Mouse (Mus musculus): ENCODE measurements at regions not wholly inside any gene's neighbourhood (a gene's known extent, or its start where the extent isn't known, plus 50 kb on each side); places are given as distances from the start of the nearest gene placed in this dataset.

GRCm38 (mm10) chr8:34756916-34757315, 645.4 kb upstream of the Gm10131 start:
- WGBS = 98% methylated on average over 2 of the region's 2 CpGs
- Histone ChIP-seq H3K36me3 (ENCODE audit: control insufficient read depth, insufficient read depth) (no peaks in the 10 kb centered on the region), H3K4me2 (ENCODE audit: low read length) (no peak overlapping the region), H3K27ac (ENCODE audit: low read length) (no peak overlapping the region), H3K27me3 (replicated peaks; ENCODE audit: control insufficient read depth, insufficient read depth, low read length) (no peaks in the 10 kb centered on the region), H3K9me3 (ENCODE audit: control insufficient read depth, low read length) (no peaks in the 10 kb centered on the region), H3K4me3 (replicated peaks; ENCODE audit: low read length) (no peak overlapping the region), H3K9ac (replicated peaks; ENCODE audit: low read depth, low read length) (no peak overlapping the region), H3K4me1 (replicated peaks; ENCODE audit: control insufficient read depth, insufficient read depth, low read length) (0 out of 2 replicates have a peak, but pooled peaks cover 4% of the 10 kb centered on the region)
- ATAC-seq = no peak

GRCm38 (mm10) chr8:34756171-34756570, 644.6 kb upstream of the Gm10131 start:
- Histone ChIP-seq H3K36me3 (ENCODE audit: control insufficient read depth, insufficient read depth) (no peaks in the 10 kb centered on the region), H3K4me2 (ENCODE audit: low read length) (no peak overlapping the region), H3K9ac (replicated peaks; ENCODE audit: low read depth, low read length) (no peak overlapping the region), H3K9me3 (ENCODE audit: control insufficient read depth, low read length) (no peaks in the 10 kb centered on the region), H3K4me3 (replicated peaks; ENCODE audit: low read length) (no peak overlapping the region), H3K27me3 (replicated peaks; ENCODE audit: control insufficient read depth, insufficient read depth, low read length) (no peaks in the 10 kb centered on the region), H3K27ac (ENCODE audit: low read length) (no peak overlapping the region), H3K4me1 (replicated peaks; ENCODE audit: control insufficient read depth, insufficient read depth, low read length) (0 out of 2 replicates have a peak, but pooled peaks cover 2% of the 10 kb centered on the region)
- WGBS = 95% methylated on average over 4 of the region's 4 CpGs
- no peak for ATAC-seq

- Histone ChIP-seq H3K4me1 (replicated peaks; ENCODE audit: control insufficient read depth, insufficient read depth, low read length) (no peaks in the 10 kb centered on the region), H3K9me3 (ENCODE audit: control insufficient read depth, low read length) (no peaks in the 10 kb centered on the region), H3K4me2 (ENCODE audit: low read length) (no peak overlapping the region), H3K36me3 (ENCODE audit: control insufficient read depth, insufficient read depth) (no peaks in the 10 kb centered on the region), H3K27ac (ENCODE audit: low read length) (no peak overlapping the region), H3K4me3 (replicated peaks; ENCODE audit: low read length) (no peak overlapping the region), H3K27me3 (replicated peaks; ENCODE audit: control insufficient read depth, insufficient read depth, low read length) (no peaks in the 10 kb centered on the region), H3K9ac (replicated peaks; ENCODE audit: low read depth, low read length) (no peak overlapping the region)
- ATAC-seq = no peak
- 92% methylated on average over 4 of the region's 4 CpGs for WGBS
These were observed 643.9 kb upstream of the Gm10131 start for GRCm38 (mm10) chr8:34755480-34755879.

GRCm38 (mm10) chr8:34753046-34753445, 641.5 kb upstream of the Gm10131 start:
- Histone ChIP-seq H3K9me3 (ENCODE audit: control insufficient read depth, low read length) (no peaks in the 10 kb centered on the region), H3K27ac (ENCODE audit: low read length) (no peak overlapping the region), H3K4me2 (ENCODE audit: low read length) (no peak overlapping the region), H3K4me1 (replicated peaks; ENCODE audit: control insufficient read depth, insufficient read depth, low read length) (no peaks in the 10 kb centered on the region), H3K36me3 (ENCODE audit: control insufficient read depth, insufficient read depth) (no peaks in the 10 kb centered on the region), H3K9ac (replicated peaks; ENCODE audit: low read depth, low read length) (no peak overlapping the region), H3K27me3 (replicated peaks; ENCODE audit: control insufficient read depth, insufficient read depth, low read length) (no peaks in the 10 kb centered on the region), H3K4me3 (replicated peaks; ENCODE audit: low read length) (no peak overlapping the region)
- WGBS = 85% methylated on average over 10 of the region's 10 CpGs
- no peak for ATAC-seq

- no peaks in the 10 kb centered on the region for H3K9me3 ChIP-seq (ENCODE audit: control insufficient read depth, low read length)
These were observed 637.0 kb upstream of the Gm10131 start for GRCm38 (mm10) chr8:34748521-34748920.

GRCm38 (mm10) chr8:34745706-34746105, 634.2 kb upstream of the Gm10131 start:
- H3K9ac ChIP-seq (replicated peaks; ENCODE audit: low read depth, low read length) = no peak overlapping the region
- WGBS = 91% methylated on average over 7 of the region's 7 CpGs

More at GRCm38 (mm10) chr8:34748521-34748920, 637.0 kb upstream of the Gm10131 start:
- Histone ChIP-seq H3K9ac (replicated peaks; ENCODE audit: low read depth, low read length) (no peak overlapping the region), H3K4me2 (ENCODE audit: low read length) (no peak overlapping the region), H3K27ac (ENCODE audit: low read length) (no peak overlapping the region), H3K4me3 (replicated peaks; ENCODE audit: low read length) (no peak overlapping the region), H3K4me1 (replicated peaks; ENCODE audit: control insufficient read depth, insufficient read depth, low read length) (no peaks in the 10 kb centered on the region), H3K36me3 (ENCODE audit: control insufficient read depth, insufficient read depth) (no peaks in the 10 kb centered on the region), H3K27me3 (replicated peaks; ENCODE audit: control insufficient read depth, insufficient read depth, low read length) (no peaks in the 10 kb centered on the region)
- WGBS = 55% methylated on average over 8 of the region's 8 CpGs
- no peak for ATAC-seq

GRCm38 (mm10) chr8:34744682-34745081, 633.1 kb upstream of the Gm10131 start:
- Histone ChIP-seq H3K27me3 (replicated peaks; ENCODE audit: control insufficient read depth, insufficient read depth, low read length) (no peaks in the 10 kb centered on the region), H3K4me2 (ENCODE audit: low read length) (no peak overlapping the region), H3K4me1 (replicated peaks; ENCODE audit: control insufficient read depth, insufficient read depth, low read length) (0 out of 2 replicates have a peak, but pooled peaks cover 3% of the 10 kb centered on the region), H3K27ac (ENCODE audit: low read length) (no peak overlapping the region), H3K9me3 (ENCODE audit: control insufficient read depth, low read length) (no peaks in the 10 kb centered on the region), H3K9ac (replicated peaks; ENCODE audit: low read depth, low read length) (no peak overlapping the region), H3K4me3 (replicated peaks; ENCODE audit: low read length) (no peak overlapping the region), H3K36me3 (ENCODE audit: control insufficient read depth, insufficient read depth) (no peaks in the 10 kb centered on the region)
- ATAC-seq = no peak
- WGBS = 71% methylated on average over 4 of the region's 4 CpGs

More at GRCm38 (mm10) chr8:34745706-34746105, 634.2 kb upstream of the Gm10131 start:
- H3K4me3 ChIP-seq (replicated peaks; ENCODE audit: low read length) = no peak overlapping the region
- ATAC-seq = no peak
- no peak overlapping the region for H3K4me2 ChIP-seq (ENCODE audit: low read length)
- 0 out of 2 replicates have a peak, but pooled peaks cover 3% of the 10 kb centered on the region for H3K4me1 ChIP-seq (replicated peaks; ENCODE audit: control insufficient read depth, insufficient read depth, low read length)
- no peaks in the 10 kb centered on the region for H3K36me3 ChIP-seq (ENCODE audit: control insufficient read depth, insufficient read depth)
- no peak overlapping the region for H3K27ac ChIP-seq (ENCODE audit: low read length)
- no peaks in the 10 kb centered on the region for H3K9me3 ChIP-seq (ENCODE audit: control insufficient read depth, low read length)
- no peaks in the 10 kb centered on the region for H3K27me3 ChIP-seq (replicated peaks; ENCODE audit: control insufficient read depth, insufficient read depth, low read length)

GRCm38 (mm10) chr8:34744179-34744578, 632.6 kb upstream of the Gm10131 start:
- no peak for ATAC-seq
- H3K27ac ChIP-seq (ENCODE audit: low read length) = no peak overlapping the region
- no peaks in the 10 kb centered on the region for H3K9me3 ChIP-seq (ENCODE audit: control insufficient read depth, low read length)

GRCm38 (mm10) chr8:34743137-34743536, 631.6 kb upstream of the Gm10131 start:
- H3K9me3 ChIP-seq (ENCODE audit: control insufficient read depth, low read length) = no peaks in the 10 kb centered on the region
- H3K9ac ChIP-seq (replicated peaks; ENCODE audit: low read depth, low read length) = no peak overlapping the region
- 0 out of 2 replicates have a peak, but pooled peaks have one; percentile 26 for ATAC-seq
- H3K4me1 ChIP-seq (replicated peaks; ENCODE audit: control insufficient read depth, insufficient read depth, low read length) = 0 out of 2 replicates have a peak, but pooled peaks cover 3% of the 10 kb centered on the region
- no peak overlapping the region for H3K4me3 ChIP-seq (replicated peaks; ENCODE audit: low read length)
- H3K27me3 ChIP-seq (replicated peaks; ENCODE audit: control insufficient read depth, insufficient read depth, low read length) = no peaks in the 10 kb centered on the region
- H3K4me2 ChIP-seq (ENCODE audit: low read length) = no peak overlapping the region
- no peaks in the 10 kb centered on the region for H3K36me3 ChIP-seq (ENCODE audit: control insufficient read depth, insufficient read depth)
- H3K27ac ChIP-seq (ENCODE audit: low read length) = no peak overlapping the region
- 33% methylated on average over 6 of the region's 6 CpGs for WGBS

More at GRCm38 (mm10) chr8:34744179-34744578, 632.6 kb upstream of the Gm10131 start:
- Histone ChIP-seq H3K9ac (replicated peaks; ENCODE audit: low read depth, low read length) (no peak overlapping the region), H3K27me3 (replicated peaks; ENCODE audit: control insufficient read depth, insufficient read depth, low read length) (no peaks in the 10 kb centered on the region), H3K36me3 (ENCODE audit: control insufficient read depth, insufficient read depth) (no peaks in the 10 kb centered on the region), H3K4me2 (ENCODE audit: low read length) (no peak overlapping the region), H3K4me1 (replicated peaks; ENCODE audit: control insufficient read depth, insufficient read depth, low read length) (0 out of 2 replicates have a peak, but pooled peaks cover 3% of the 10 kb centered on the region), H3K4me3 (replicated peaks; ENCODE audit: low read length) (no peak overlapping the region)

- H3K27me3 ChIP-seq (replicated peaks; ENCODE audit: control insufficient read depth, insufficient read depth, low read length) = no peaks in the 10 kb centered on the region
- no peak overlapping the region for H3K4me2 ChIP-seq (ENCODE audit: low read length)
- 0 out of 2 replicates have a peak, but pooled peaks cover 3% of the 10 kb centered on the region for H3K4me1 ChIP-seq (replicated peaks; ENCODE audit: control insufficient read depth, insufficient read depth, low read length)
- no peak overlapping the region for H3K9ac ChIP-seq (replicated peaks; ENCODE audit: low read depth, low read length)
- no peak overlapping the region for H3K4me3 ChIP-seq (replicated peaks; ENCODE audit: low read length)
- H3K27ac ChIP-seq (ENCODE audit: low read length) = no peak overlapping the region
- no peaks in the 10 kb centered on the region for H3K36me3 ChIP-seq (ENCODE audit: control insufficient read depth, insufficient read depth)
- no peaks in the 10 kb centered on the region; the same call in 1 of the 2 replicates for H3K9me3 ChIP-seq (ENCODE audit: control insufficient read depth, low read length)
- ATAC-seq = no peak
- WGBS = 89% methylated on average over 10 of the region's 10 CpGs
These were observed 629.3 kb upstream of the Gm10131 start for GRCm38 (mm10) chr8:34740836-34741235.
